Mouse (Mus musculus): ENCODE results near the gene Cap2. TPM values are rescaled to one million over a fixed set of nuclear protein-coding genes. Genes with fewer than 3 reads are reported as not detected.

The Cap2 gene
- polyA plus RNA-seq, 1 experiment, result not detected

DNA sequence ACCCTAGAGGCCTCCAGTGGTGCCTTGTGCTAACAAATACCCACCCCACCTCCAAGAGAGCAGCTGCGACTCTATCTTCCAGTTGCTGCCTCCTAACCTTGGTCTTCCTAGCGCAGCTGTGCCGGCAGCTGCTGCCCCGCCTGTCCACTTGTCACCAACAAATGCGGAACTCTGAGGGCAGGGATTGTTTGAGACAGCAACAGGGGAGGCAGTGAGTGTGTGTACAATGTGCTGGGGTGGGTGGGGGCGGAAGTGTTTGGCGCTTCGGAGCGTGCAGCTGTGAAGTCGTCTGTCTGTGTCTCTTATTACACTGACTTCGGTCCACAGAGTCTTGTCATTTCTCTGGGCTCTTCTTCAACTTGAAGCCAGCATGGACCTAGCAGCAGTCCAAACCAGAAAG, 118.0 kb downstream of the Cap2 start:
- Histone ChIP-seq H3K27ac (ENCODE audit: insufficient read depth, low read depth, low read length) (no peak overlapping the region), H3K4me1 (ENCODE audit: control insufficient read depth, insufficient read depth, low read length) (no peaks in the 10 kb centered on the region), H3K4me3 (ENCODE audit: insufficient read depth, low read length) (no peak overlapping the region)
- TF ChIP-seq POLR2A (IDR thresholded peaks at IDR 0.05; ENCODE audit: borderline replicate concordance, low read depth, low read length), result no peak
- no peak for TF ChIP-seq CTCF (IDR thresholded peaks at IDR 0.05; ENCODE audit: low read depth, low read length)

- Histone ChIP-seq H3K4me3 (ENCODE audit: insufficient read depth, low read length) (no peak overlapping the region), H3K27ac (ENCODE audit: insufficient read depth, low read depth, low read length) (no peak overlapping the region), H3K4me1 (ENCODE audit: control insufficient read depth, insufficient read depth, low read length) (no peaks in the 10 kb centered on the region)
- TF ChIP-seq CTCF (IDR thresholded peaks at IDR 0.05; ENCODE audit: low read depth, low read length) (no peak), POLR2A (IDR thresholded peaks at IDR 0.05; ENCODE audit: borderline replicate concordance, low read depth, low read length) (no peak)
Observed at GRCm38 (mm10) chr13:46620964-46621757, 119.5 kb downstream of the Cap2 start.

- H3K4me3 ChIP-seq (ENCODE audit: insufficient read depth, low read length), result no peak overlapping the region
- H3K4me1 ChIP-seq (ENCODE audit: control insufficient read depth, insufficient read depth, low read length), result no peaks in the 10 kb centered on the region
- TF ChIP-seq CTCF (IDR thresholded peaks at IDR 0.05; ENCODE audit: low read depth, low read length) (no peak), POLR2A (IDR thresholded peaks at IDR 0.05; ENCODE audit: borderline replicate concordance, low read depth, low read length) (no peak)
- H3K27ac ChIP-seq (ENCODE audit: insufficient read depth, low read depth, low read length), result no peak overlapping the region
Observed at GRCm38 (mm10) chr13:46626608-46627007, 125.0 kb downstream of the Cap2 start.

- TF ChIP-seq POLR2A (IDR thresholded peaks at IDR 0.05; ENCODE audit: borderline replicate concordance, low read depth, low read length), result no peak
- TF ChIP-seq CTCF (IDR thresholded peaks at IDR 0.05; ENCODE audit: low read depth, low read length), result no peak
- no peak overlapping the region for H3K4me3 ChIP-seq (ENCODE audit: insufficient read depth, low read length)
- no peaks in the 10 kb centered on the region for H3K4me1 ChIP-seq (ENCODE audit: control insufficient read depth, insufficient read depth, low read length)
- H3K27ac ChIP-seq (ENCODE audit: insufficient read depth, low read depth, low read length), result no peak overlapping the region
Observed at GRCm38 (mm10) chr13:46627841-46628240, 126.2 kb downstream of the Cap2 start.

DNA sequence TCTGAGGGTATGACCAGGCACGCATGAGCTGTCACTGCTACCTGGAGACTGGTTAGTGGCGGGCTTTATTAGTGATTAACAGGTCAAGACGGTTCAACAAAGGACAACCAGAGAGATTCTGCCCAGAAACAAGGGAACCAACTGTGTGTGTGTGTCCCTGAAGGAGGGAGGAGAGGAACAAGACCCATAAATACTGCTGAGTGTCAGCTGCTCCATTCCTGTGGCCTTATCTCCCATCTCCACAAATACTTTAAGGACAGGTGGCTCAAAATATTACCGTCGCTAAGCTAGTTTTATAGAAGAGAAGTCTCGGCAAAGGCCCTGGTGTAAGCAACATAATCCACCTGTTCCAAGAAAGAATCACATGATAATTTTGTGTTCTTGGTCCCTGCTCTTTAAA, 127.7 kb downstream of the Cap2 start:
- peaks cover 5% of the 10 kb centered on the region; the same call in 1 of the 2 replicates for H3K4me1 ChIP-seq (ENCODE audit: control insufficient read depth, insufficient read depth, low read length)
- TF ChIP-seq POLR2A (IDR thresholded peaks at IDR 0.05; ENCODE audit: borderline replicate concordance, low read depth, low read length) (no peak), CTCF (IDR thresholded peaks at IDR 0.05; ENCODE audit: low read depth, low read length) (no peak)
- H3K4me3 ChIP-seq (ENCODE audit: insufficient read depth, low read length), result no peak overlapping the region

DNA sequence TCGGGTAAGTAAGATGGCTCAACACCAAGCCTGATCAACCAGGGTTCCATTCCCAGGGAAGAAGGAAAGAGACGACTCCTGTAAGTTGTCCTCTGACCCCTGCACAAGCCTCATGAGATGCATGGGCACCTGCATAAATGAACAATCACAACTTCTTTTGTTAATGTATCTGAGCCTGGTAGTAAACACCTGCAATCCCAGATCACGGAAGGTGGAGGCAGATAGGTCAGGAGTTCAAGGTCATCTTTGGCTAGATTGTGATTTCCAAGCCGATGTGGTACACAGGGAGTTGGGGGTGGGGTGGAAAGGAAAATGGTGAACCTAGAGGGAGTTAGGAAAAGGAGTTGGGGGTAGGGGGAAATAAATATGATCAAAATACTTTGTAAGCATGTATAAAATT, 131.1 kb downstream of the Cap2 start:
- H3K4me3 ChIP-seq (ENCODE audit: insufficient read depth, low read length), result no peak overlapping the region
- TF ChIP-seq CTCF (IDR thresholded peaks at IDR 0.05; ENCODE audit: low read depth, low read length) (no peak), POLR2A (IDR thresholded peaks at IDR 0.05; ENCODE audit: borderline replicate concordance, low read depth, low read length) (no peak)
- peaks cover 5% of the 10 kb centered on the region; the same call in 1 of the 2 replicates for H3K4me1 ChIP-seq (ENCODE audit: control insufficient read depth, insufficient read depth, low read length)
- H3K27ac ChIP-seq (ENCODE audit: insufficient read depth, low read depth, low read length), result no peak overlapping the region

More for the DNA sequence above, 127.7 kb downstream of the Cap2 start:
- H3K27ac ChIP-seq (ENCODE audit: insufficient read depth, low read depth, low read length), result no peak overlapping the region

GRCm38 (mm10) chr13:46633320-46634132, 131.9 kb downstream of the Cap2 start:
- TF ChIP-seq POLR2A (IDR thresholded peaks at IDR 0.05; ENCODE audit: borderline replicate concordance, low read depth, low read length), result no peak
- TF ChIP-seq CTCF (IDR thresholded peaks at IDR 0.05; ENCODE audit: low read depth, low read length), result no peak
- Histone ChIP-seq H3K27ac (ENCODE audit: insufficient read depth, low read depth, low read length) (no peak overlapping the region), H3K4me3 (ENCODE audit: insufficient read depth, low read length) (no peak overlapping the region), H3K4me1 (ENCODE audit: control insufficient read depth, insufficient read depth, low read length) (peaks cover 5% of the 10 kb centered on the region; the same call in 1 of the 2 replicates)

DNA sequence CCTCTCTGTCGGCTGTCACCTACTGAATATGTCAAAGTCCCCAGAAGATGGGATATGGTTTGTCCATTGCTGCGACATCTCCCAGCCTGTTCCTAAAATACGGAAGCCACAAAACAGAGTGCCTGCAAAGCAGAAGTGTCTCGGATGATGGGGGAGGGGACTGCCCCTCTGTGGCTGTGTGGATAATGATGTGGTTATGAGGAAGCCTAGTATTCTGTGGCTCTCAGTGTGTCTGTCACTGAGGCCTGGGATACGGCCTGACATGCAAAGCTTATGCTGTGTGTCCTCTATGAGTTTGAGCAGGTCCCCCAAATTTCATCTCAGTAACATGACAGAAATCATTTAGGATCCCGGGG, 132.5 kb downstream of the Cap2 start:
- no peak for TF ChIP-seq POLR2A (IDR thresholded peaks at IDR 0.05; ENCODE audit: borderline replicate concordance, low read depth, low read length)
- TF ChIP-seq CTCF (IDR thresholded peaks at IDR 0.05; ENCODE audit: low read depth, low read length), result no peak
- H3K4me3 ChIP-seq (ENCODE audit: insufficient read depth, low read length), result no peak overlapping the region
- no peak overlapping the region for H3K27ac ChIP-seq (ENCODE audit: insufficient read depth, low read depth, low read length)
- H3K4me1 ChIP-seq (ENCODE audit: control insufficient read depth, insufficient read depth, low read length), result peaks cover 5% of the 10 kb centered on the region; the same call in 1 of the 2 replicates

GRCm38 (mm10) chr13:46640608-46641468, 139.2 kb downstream of the Cap2 start:
- TF ChIP-seq POLR2A (IDR thresholded peaks at IDR 0.05; ENCODE audit: borderline replicate concordance, low read depth, low read length) (no peak), CTCF (IDR thresholded peaks at IDR 0.05; ENCODE audit: low read depth, low read length) (no peak)
- H3K4me3 ChIP-seq (ENCODE audit: insufficient read depth, low read length), result no peak overlapping the region
- no peak overlapping the region for H3K27ac ChIP-seq (ENCODE audit: insufficient read depth, low read depth, low read length)
- no peaks in the 10 kb centered on the region for H3K4me1 ChIP-seq (ENCODE audit: control insufficient read depth, insufficient read depth, low read length)

All from bone marrow macrophage, adult 2 months (primary cell).